Mouse (Mus musculus): ENCODE results near the gene Pknox2. TPM values are rescaled to one million over a fixed set of nuclear protein-coding genes. Genes with fewer than 3 reads are reported as not detected.
A peak's percentile ranks its signal among the peaks of the same experiment; 100 is the strongest.

Gene Pknox2
- total RNA-seq, 2 experiments from 2014 or later, result 29.3 to 41.2 TPM

GRCm38 (mm10) chr9:37104249-37104648 lies 43.0 kb downstream of the Pknox2 start:
- DNase-seq (ENCODE audit: extremely low spot score in 1 of 2, low spot score in 1 of 2), result no peak

GRCm38 (mm10) chr9:37103778-37104177 lies 43.4 kb downstream of the Pknox2 start:
- no peak for DNase-seq (ENCODE audit: extremely low spot score in 1 of 2, low spot score in 1 of 2)

- DNase-seq (ENCODE audit: extremely low spot score in 1 of 2, low spot score in 1 of 2), result no peak
These were observed 45.9 kb downstream of the Pknox2 start for GRCm38 (mm10) chr9:37101059-37101940.

- no peak for DNase-seq (ENCODE audit: extremely low spot score in 1 of 2, low spot score in 1 of 2)
These were observed 47.6 kb downstream of the Pknox2 start for GRCm38 (mm10) chr9:37099595-37099994.

- DNase-seq (ENCODE audit: extremely low spot score in 1 of 2, low spot score in 1 of 2), result no peak
These were observed 48.6 kb downstream of the Pknox2 start for GRCm38 (mm10) chr9:37098600-37098999.

- no peak for DNase-seq (ENCODE audit: extremely low spot score in 1 of 2, low spot score in 1 of 2)
These were observed 52.8 kb downstream of the Pknox2 start for GRCm38 (mm10) chr9:37094230-37094990.

- no peak for DNase-seq (ENCODE audit: extremely low spot score in 1 of 2, low spot score in 1 of 2)
These were observed 54.1 kb downstream of the Pknox2 start for GRCm38 (mm10) chr9:37093086-37093485.

- no peak for DNase-seq (ENCODE audit: extremely low spot score in 1 of 2, low spot score in 1 of 2)
These were observed 57.1 kb downstream of the Pknox2 start for GRCm38 (mm10) chr9:37089894-37090652.

GRCm38 (mm10) chr9:37085370-37085769 lies 61.8 kb downstream of the Pknox2 start:
- DNase-seq (ENCODE audit: extremely low spot score in 1 of 2, low spot score in 1 of 2), result no peak

- DNase-seq (ENCODE audit: extremely low spot score in 1 of 2, low spot score in 1 of 2), result no peak
These were observed 65.0 kb downstream of the Pknox2 start for GRCm38 (mm10) chr9:37082246-37082645.

GRCm38 (mm10) chr9:37080309-37080708 lies 66.9 kb downstream of the Pknox2 start:
- no peak for DNase-seq (ENCODE audit: extremely low spot score in 1 of 2, low spot score in 1 of 2)

GRCm38 (mm10) chr9:37077063-37077418 lies 70.2 kb downstream of the Pknox2 start:
- DNase-seq (ENCODE audit: extremely low spot score in 1 of 2, low spot score in 1 of 2), result no peak

- peak in 1 of 2 experiments; percentile 32 for DNase-seq (ENCODE audit: extremely low spot score in 1 of 2, low spot score in 1 of 2)
These were observed 70.7 kb downstream of the Pknox2 start for GRCm38 (mm10) chr9:37076386-37077062.

GRCm38 (mm10) chr9:37075903-37076302 lies 71.3 kb downstream of the Pknox2 start:
- DNase-seq (ENCODE audit: extremely low spot score in 1 of 2, low spot score in 1 of 2), result no peak

GRCm38 (mm10) chr9:37069391-37070312 lies 77.6 kb downstream of the Pknox2 start:
- no peak for DNase-seq (ENCODE audit: extremely low spot score in 1 of 2, low spot score in 1 of 2)

- DNase-seq (ENCODE audit: extremely low spot score in 1 of 2, low spot score in 1 of 2), result no peak
These were observed 79.8 kb downstream of the Pknox2 start for GRCm38 (mm10) chr9:37067473-37067830.

- DNase-seq (ENCODE audit: extremely low spot score in 1 of 2, low spot score in 1 of 2), result no peak
These were observed 80.3 kb downstream of the Pknox2 start for GRCm38 (mm10) chr9:37066732-37067472.

GRCm38 (mm10) chr9:37061627-37062026 lies 85.6 kb downstream of the Pknox2 start:
- DNase-seq (ENCODE audit: extremely low spot score in 1 of 2, low spot score in 1 of 2), result no peak

- no peak for DNase-seq (ENCODE audit: extremely low spot score in 1 of 2, low spot score in 1 of 2)
These were observed 92.5 kb downstream of the Pknox2 start for GRCm38 (mm10) chr9:37054703-37055102.

Data from layer of hippocampus, postnatal 25 days (tissue).